Mouse (Mus musculus): ENCODE measurements around the gene Cbx1.

The Cbx1 gene

GRCm38 (mm10) chr11:96788871-96789795 lies at the start of gene Cbx1:
Cbx1 (plus strand) TSS chr11:96789127.
- DNase-seq (ENCODE audit: low spot score) = peak; percentile 86

GRCm38 (mm10) chr11:96740796-96741195 lies 48.1 kb upstream of the Cbx1 start:
- DNase-seq (ENCODE audit: low spot score) = no peak

DNA sequence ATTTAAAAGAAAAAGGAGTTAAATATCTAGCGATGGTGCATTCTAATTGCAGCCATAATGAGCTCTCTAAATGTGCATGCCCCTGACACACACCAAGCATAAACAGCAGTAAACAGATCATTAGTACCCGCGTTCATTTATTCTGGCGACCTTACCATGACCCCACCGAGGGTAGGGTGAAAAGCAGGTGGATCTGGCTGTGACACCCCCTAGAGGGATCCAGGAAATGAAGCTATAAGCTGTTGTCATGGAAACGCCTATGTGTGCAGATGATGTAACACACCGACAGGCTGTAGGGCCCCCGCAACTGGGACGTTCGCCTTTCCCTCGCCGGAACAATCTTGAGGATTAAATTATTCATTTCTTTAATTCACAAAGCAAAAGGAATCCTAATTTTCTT lies 46.9 kb upstream of the Cbx1 start:
- DNase-seq (ENCODE audit: low spot score) = no peak

- DNase-seq (ENCODE audit: low spot score) = no peak
Observed at GRCm38 (mm10) chr11:96743000-96743399, 45.9 kb upstream of the Cbx1 start.

GRCm38 (mm10) chr11:96743891-96744290 lies 45.0 kb upstream of the Cbx1 start:
- DNase-seq (ENCODE audit: low spot score) = no peak

DNA sequence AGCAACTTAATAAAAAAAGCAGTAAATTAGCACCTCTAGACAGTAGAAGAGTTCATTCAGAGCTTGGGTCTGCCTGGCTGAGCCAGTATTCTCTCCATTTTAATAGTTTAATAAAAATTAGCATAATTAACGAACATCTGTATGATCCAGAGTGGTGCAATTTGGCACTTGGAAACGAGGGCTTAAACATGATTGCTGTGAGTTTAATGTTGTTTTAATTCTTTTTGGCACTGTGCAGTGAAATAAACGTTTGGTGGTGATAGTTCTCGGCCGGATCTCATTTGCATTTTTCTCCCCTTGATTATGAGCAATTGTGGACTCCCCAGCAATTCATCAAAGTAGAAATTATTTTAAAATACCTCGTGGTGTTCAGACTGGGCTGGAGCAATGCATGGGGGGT lies 42.3 kb upstream of the Cbx1 start:
- no peak for DNase-seq (ENCODE audit: low spot score)

- no peak for DNase-seq (ENCODE audit: low spot score)
Observed at GRCm38 (mm10) chr11:96747555-96747954, 41.4 kb upstream of the Cbx1 start.

DNA sequence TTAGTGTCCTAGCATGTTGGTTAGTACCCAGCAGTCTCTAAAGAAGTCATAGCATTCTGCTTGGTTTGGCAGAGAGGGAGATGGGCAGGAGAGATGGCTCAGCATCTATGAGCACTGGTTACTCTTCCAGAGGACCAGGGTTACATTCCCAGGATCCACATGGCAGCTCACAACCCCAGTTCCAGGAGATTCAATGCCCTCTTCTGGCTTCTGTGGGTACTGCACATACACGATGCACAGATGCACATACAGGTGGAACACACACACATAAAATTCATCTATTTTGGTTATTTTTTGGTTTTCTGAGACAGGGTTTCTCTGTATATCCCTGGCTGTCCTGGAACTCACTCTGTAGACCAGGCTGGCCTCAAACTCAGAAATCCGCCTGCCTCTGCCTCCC lies 33.6 kb upstream of the Cbx1 start:
- no peak for DNase-seq (ENCODE audit: low spot score)

DNA sequence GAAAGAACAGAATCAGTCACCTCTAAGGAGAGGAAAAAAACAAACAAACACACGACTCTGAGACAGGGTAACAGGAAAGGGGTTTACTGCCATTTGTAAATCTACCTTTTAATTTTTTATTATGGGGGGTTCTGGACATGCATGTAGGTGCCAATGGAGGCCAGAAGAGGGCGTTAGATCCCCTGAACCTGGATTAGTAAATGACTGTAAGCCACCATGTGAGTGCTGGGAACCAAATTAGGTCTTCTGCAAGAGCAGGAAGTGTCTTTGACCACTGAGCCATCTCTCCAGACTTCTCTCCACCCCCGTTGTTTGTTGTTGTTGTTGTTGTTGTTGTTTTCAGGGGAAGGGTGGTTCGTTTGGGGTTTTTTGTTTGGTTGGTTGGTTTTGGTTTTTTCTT lies 31.5 kb upstream of the Cbx1 start:
- DNase-seq (ENCODE audit: low spot score) = no peak

DNA sequence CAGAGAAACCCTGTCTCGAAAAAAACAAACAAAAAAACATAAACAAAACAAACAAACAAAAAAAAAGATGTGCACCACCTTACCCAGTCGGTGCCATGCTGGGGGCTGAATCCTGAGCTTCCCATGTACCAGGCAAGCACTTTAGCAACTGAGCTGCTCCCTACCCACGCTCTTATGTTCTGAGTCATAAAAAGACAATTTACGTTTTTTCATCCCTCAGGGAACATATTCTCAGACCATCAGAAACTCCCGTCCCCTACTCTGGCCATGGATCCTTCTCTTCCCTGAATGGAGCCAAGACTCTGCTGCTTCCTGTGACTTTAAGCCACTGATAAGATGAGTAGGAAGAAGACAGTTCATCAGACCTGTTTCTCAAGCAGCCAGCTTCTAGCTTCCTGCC lies 30.5 kb upstream of the Cbx1 start:
- DNase-seq (ENCODE audit: low spot score) = no peak

GRCm38 (mm10) chr11:96760042-96760441 lies 28.9 kb upstream of the Cbx1 start:
- no peak for DNase-seq (ENCODE audit: low spot score)

DNA sequence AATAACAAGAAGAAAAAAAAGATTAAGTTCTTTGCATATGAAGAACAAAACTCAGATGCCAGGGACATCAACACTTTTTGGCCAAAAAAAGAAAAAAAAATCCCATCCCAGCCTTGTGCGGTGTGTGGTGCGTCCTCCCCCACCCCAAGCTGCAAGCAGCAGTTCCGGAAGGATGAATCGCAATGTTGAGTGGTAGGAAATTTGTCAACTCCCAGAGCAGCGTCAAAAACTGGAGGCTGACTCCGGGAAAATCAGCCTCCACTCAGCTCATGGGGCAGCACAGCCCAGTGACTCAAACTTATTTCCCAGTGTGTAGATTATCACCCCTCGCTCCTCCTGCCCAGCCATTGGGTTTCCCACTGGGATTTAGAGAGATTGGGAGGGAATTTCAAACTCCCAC lies 26.9 kb upstream of the Cbx1 start:
- no peak for DNase-seq (ENCODE audit: low spot score)

- no peak for DNase-seq (ENCODE audit: low spot score)
Observed at GRCm38 (mm10) chr11:96762742-96763470, 26.0 kb upstream of the Cbx1 start.

DNA sequence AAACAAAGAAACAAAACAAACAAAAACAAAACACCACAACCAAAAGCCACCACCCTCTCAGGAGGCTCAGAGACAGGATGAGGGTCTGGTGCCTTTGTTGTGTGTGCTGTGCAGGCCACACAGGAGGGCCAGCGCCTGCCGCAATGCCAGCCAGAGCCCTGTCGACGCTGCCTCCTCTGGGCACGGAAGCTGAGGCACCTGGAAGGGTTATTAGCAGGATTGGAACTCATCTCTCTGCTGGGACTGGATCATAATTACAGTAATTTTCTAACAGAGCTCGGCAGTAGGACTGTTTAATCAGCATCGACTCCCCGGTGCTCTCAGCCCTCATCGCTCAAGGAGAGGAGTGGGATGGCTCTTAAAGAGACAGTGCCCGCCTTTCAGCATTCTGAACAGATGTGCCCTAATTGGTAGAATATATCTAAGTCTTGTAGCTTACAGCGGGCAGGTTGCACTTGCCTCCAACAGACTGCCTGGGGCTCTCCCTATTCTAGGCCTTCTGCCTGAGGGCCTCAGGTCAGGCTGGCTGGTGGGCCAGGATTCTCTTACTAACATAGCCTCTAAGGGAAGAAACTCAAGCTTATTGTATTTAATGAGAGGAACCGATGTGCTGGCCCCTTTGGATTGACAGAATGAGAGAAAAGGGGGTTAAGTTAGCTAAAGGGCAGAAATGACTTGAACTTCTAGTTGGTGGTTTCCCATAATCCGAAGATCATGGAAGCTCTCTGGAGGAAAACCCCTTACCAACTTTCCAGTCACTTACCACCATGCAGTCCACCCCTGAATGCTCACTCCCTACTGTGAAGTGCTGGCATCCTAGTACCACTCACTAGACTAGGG lies 24.2 kb upstream of the Cbx1 start:
- no peak for DNase-seq (ENCODE audit: low spot score)

DNA sequence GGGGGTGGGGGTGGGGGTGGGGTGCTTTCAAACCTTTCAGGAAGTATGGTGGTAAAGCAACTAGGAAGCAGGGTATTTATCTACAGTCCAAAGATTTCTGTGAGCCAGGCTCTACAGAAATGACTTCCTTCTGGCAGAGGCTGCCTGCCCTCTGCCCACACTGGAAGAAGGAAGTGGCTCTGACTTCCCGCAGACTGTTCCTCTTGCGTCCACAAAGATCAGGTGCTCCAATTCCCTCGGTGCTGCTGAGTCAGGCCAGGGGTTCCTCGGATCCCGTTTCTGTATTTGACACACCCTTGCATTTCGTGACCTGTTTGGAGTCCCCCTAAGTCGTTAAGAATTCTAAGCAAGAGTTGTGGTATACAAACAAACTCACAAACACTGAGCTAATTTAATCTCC lies 23.3 kb upstream of the Cbx1 start:
- DNase-seq (ENCODE audit: low spot score) = no peak

DNA sequence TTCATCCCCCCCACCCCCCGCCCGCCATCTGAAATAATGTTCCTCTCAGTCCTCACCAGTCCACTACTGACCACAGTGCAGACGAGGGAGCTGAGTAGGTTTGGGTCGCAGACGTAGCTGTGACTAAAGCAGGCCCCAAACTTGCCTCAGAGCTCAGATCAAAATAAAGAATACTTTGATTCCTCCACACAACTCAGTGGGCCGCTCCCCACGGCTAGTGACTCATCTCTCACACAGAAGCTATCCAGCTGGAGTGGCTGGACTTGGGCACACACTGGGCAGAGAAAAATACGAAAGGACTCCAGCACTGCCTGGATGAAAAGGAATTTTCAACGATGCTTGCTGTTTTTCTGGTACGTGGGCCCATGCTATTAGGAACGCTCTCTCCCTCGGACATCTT lies 22.4 kb upstream of the Cbx1 start:
- DNase-seq (ENCODE audit: low spot score) = no peak

GRCm38 (mm10) chr11:96767096-96767495 lies 21.8 kb upstream of the Cbx1 start:
- no peak for DNase-seq (ENCODE audit: low spot score)

DNA sequence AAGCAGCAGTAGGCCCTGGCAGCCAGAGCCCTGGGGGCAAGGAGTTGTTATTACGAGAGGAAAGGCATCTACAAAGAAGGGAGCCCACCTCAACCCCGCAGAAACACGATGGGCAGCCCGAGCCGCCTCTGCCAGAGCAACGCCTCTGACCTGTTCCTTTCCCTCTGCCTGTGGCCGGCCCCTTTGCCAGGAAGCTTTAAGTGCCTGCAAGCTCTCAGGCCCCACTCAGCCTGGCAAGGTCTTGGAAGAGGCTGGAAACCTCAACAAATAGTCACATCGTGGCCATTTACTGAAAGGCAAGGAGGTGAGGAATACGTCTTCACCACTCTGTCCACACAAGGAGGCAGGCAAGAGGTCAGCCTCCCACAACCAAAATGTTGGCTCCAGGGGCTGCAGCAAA lies 20.7 kb upstream of the Cbx1 start:
- DNase-seq (ENCODE audit: low spot score) = no peak

DNA sequence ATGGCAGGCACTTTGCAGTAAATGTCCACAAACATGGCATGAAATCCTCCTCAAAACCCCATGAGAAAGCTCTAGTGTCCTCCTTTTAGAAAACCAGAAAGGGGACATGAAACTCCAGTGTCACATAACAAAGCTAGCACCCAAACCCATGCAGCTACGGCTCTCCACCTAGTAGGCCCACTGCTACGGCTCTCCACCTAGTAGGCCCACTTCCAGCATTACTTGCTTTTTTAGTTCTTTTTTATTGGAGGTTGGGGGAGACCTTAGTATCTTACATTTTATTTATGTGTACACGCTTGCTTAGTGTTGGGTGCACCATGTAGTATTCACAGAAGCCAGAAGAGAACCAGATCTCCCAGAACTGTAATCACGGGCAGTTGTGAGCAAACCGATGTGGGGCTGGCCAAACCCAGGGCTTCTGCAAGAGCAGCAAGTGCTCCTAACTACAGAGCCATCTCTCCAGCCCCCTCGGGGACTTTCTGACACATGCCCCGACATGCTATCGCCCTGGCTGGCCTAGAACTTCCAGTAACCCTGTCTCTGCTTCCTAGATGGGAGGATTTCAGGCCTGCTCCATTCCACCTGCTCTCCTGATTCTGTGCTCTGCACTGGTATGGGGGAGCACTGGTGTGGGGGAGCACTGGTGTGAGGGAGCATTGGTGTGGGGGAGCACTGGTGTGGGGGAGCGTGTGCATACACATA lies 17.5 kb upstream of the Cbx1 start:
- DNase-seq (ENCODE audit: low spot score) = no peak

- no peak for DNase-seq (ENCODE audit: low spot score)
Observed at GRCm38 (mm10) chr11:96772413-96772812, 16.5 kb upstream of the Cbx1 start.

GRCm38 (mm10) chr11:96774536-96774935 lies 14.4 kb upstream of the Cbx1 start:
- DNase-seq (ENCODE audit: low spot score) = no peak

DNA sequence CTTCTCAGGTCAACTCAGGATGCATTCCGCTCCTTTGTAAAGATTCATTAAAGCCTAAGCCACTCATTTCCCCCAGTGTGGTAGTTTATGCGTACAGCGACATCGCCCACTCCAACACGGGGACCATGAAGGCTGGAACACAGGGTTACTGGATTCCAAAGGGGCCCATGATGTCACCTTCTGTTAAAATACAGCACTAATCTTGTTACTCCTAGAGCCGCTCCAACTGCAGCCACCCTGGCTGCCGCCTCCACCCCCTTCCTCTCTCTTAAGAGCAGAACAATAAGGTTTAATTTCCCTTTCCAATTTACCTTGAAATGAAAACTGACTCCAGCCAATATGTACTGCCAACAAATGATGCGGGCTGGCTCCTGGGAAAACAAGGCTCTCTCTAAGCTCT lies 13.9 kb upstream of the Cbx1 start:
- DNase-seq (ENCODE audit: low spot score) = no peak

All from ovary, adult 18-20 months (tissue).